Mouse (Mus musculus) neural tube, embryonic 13.5 days (tissue): ENCODE measurements around the gene Rabepk. TPM values are rescaled to one million over a fixed set of nuclear protein-coding genes. Genes with fewer than 3 reads are reported as not detected.
"Not testable (repeated sequence)": the region's sequence is repeated elsewhere in the genome, so short reads cannot be mapped to it uniquely, and the experiment has no call there.

Experiments
- ATAC-seq: fragments of 200-750 bp; cut with Nextera tagmentation; 2 replicates; pipeline ENCODE4 v1.8.0; 2017; ENCODE audit warnings: low read depth, mild to moderate bottlenecking, moderate TSS enrichment, moderate library complexity
- H3K27ac ChIP-seq: fragments of 300-500 bp; sonication (generic); replicated peaks from 2 replicates; pipeline ENCODE4 v1.5.1; 2015; ENCODE audit warnings: moderate library complexity, mild to moderate bottlenecking, inconsistent platforms
- H3K27me3 ChIP-seq: fragments of 300-500 bp; sonication (generic); 2 replicates; pipeline ENCODE4 v1.6.1; 2015; ENCODE audit warnings: mild to moderate bottlenecking, inconsistent platforms
- H3K36me3 ChIP-seq: fragments of 300-500 bp; sonication (generic); 2 replicates; pipeline ENCODE4 v1.6.1; 2015; ENCODE audit warnings: mild to moderate bottlenecking, inconsistent platforms
- H3K4me1 ChIP-seq: fragments of 300-500 bp; sonication (generic); replicated peaks from 2 replicates; pipeline ENCODE4 v1.6.1; 2015; ENCODE audit warnings: inconsistent platforms
- H3K4me2 ChIP-seq: fragments of 300-500 bp; sonication (generic); 2 replicates; pipeline ENCODE4 v1.6.1; 2015; ENCODE audit warnings: inconsistent platforms, mild to moderate bottlenecking, moderate library complexity
- H3K4me3 ChIP-seq: fragments of 300-500 bp; sonication (generic); 2 replicates; pipeline ENCODE4 v1.5.1; 2015; ENCODE audit warnings: mild to moderate bottlenecking, inconsistent platforms
- H3K9ac ChIP-seq: fragments of 300-500 bp; sonication (generic); 2 replicates; pipeline ENCODE4 v1.6.1; 2015; ENCODE audit warnings: moderate library complexity, mild to moderate bottlenecking, inconsistent platforms
- H3K9me3 ChIP-seq: fragments of 300-500 bp; sonication (generic); 2 replicates; pipeline ENCODE4 v1.6.1; 2016; ENCODE audit warnings: inconsistent platforms
- WGBS: fragments of 180-500 bp; shearing (Covaris S2); methylation state at CpG from one replicate; pipeline ENCODE4 v1.1.7; 2015; 5-methylcytosine and 5-hydroxymethylcytosine counted together
- polyA plus RNA-seq: library from polyadenylated mRNA; unstranded; fragments of >200 nt; fragmentation: Nextera tagmentation; extraction: Ambion mirVana; gene quantifications from 2 replicates; pipeline ENCODE4 v1.2.1, GENCODE M21; 2015

The Rabepk gene
- polyA plus RNA-seq, 1 experiment from 2014 or later = 27.1 TPM

- 35% methylated on average over 20 of the region's 21 CpGs for WGBS
- H3K36me3 ChIP-seq = peaks cover 9% of the 10 kb centered on the region; the same call in 1 of the 2 replicates
These were observed 26.9 kb upstream of the Rabepk start for GRCm38 (mm10) chr2:34826460-34827231.

GRCm38 (mm10) chr2:34825827-34826459 is 26.2 kb upstream of the Rabepk start, which contains the start of gene Fbxw2:
Gene Fbxw2, minus strand, starts transcription at chr2:34826311.
- under 1% methylated on average over 55 of the region's 57 CpGs for WGBS
- H3K9me3 ChIP-seq = no peaks in the 10 kb centered on the region
- peak within 1 kb of the TSS; percentile 98 for H3K4me3 ChIP-seq
- H3K9ac ChIP-seq = peak within 1 kb of the TSS; percentile 96
- peaks cover 14% of the 10 kb centered on the region for H3K36me3 ChIP-seq
- peak within 1 kb of the TSS; percentile 88 for H3K27ac ChIP-seq
- H3K27me3 ChIP-seq = peaks cover 4% of the 10 kb centered on the region; the same call in 1 of the 2 replicates
- peaks cover 27% of the 10 kb centered on the region for H3K4me1 ChIP-seq
- ATAC-seq = peak; percentile 97
- H3K4me2 ChIP-seq = peak within 1 kb of the TSS; percentile 88

More at GRCm38 (mm10) chr2:34826460-34827231, 26.9 kb upstream of the Rabepk start:
- H3K4me2 ChIP-seq = peak overlapping the region; percentile 88
- H3K4me1 ChIP-seq = peaks cover 27% of the 10 kb centered on the region
- peak overlapping the region; percentile 71 for H3K27ac ChIP-seq
- H3K9ac ChIP-seq = peak overlapping the region; percentile 96
- H3K9me3 ChIP-seq = no peaks in the 10 kb centered on the region
- peaks cover 4% of the 10 kb centered on the region; the same call in 1 of the 2 replicates for H3K27me3 ChIP-seq
- H3K4me3 ChIP-seq = peak overlapping the region; percentile 98
- peak; percentile 48; the same call in 1 of the 2 replicates for ATAC-seq

GRCm38 (mm10) chr2:34818492-34818891 is 18.8 kb upstream of the Rabepk start:
- no peak overlapping the region for H3K4me3 ChIP-seq
- no peak overlapping the region for H3K4me2 ChIP-seq
- no peaks in the 10 kb centered on the region for H3K9me3 ChIP-seq
- no peak for ATAC-seq
- H3K36me3 ChIP-seq = peaks cover 63% of the 10 kb centered on the region
- 93% methylated on average over 2 of the region's 2 CpGs for WGBS
- peaks cover under 1% of the 10 kb centered on the region; the same call in 1 of the 2 replicates for H3K4me1 ChIP-seq
- H3K27me3 ChIP-seq = no peaks in the 10 kb centered on the region
- H3K27ac ChIP-seq = no peak overlapping the region
- H3K9ac ChIP-seq = no peak overlapping the region

- not testable (repeated sequence) for H3K9me3 ChIP-seq, H3K4me1 ChIP-seq, H3K9ac ChIP-seq, H3K4me3 ChIP-seq, H3K27me3 ChIP-seq, H3K4me2 ChIP-seq, ATAC-seq, H3K27ac ChIP-seq
- WGBS = 97% methylated on average over 2 of the region's 2 CpGs
- peaks cover 69% of the 10 kb centered on the region for H3K36me3 ChIP-seq
These were observed 16.2 kb upstream of the Rabepk start for GRCm38 (mm10) chr2:34815893-34816292.

- Histone ChIP-seq H3K4me3 (no peak overlapping the region), H3K9me3 (no peaks in the 10 kb centered on the region), H3K27me3 (no peaks in the 10 kb centered on the region), H3K4me1 (no peaks in the 10 kb centered on the region), H3K27ac (no peak overlapping the region), H3K4me2 (no peak overlapping the region), H3K9ac (no peak overlapping the region), H3K36me3 (peaks cover 65% of the 10 kb centered on the region)
- WGBS = 88% methylated on average over 7 of the region's 7 CpGs
- no peak for ATAC-seq
These were observed 13.0 kb upstream of the Rabepk start for GRCm38 (mm10) chr2:34812706-34813105.

- Histone ChIP-seq H3K36me3 (peaks cover 71% of the 10 kb centered on the region), H3K4me3 (no peak overlapping the region), H3K4me2 (no peak overlapping the region), H3K9ac (no peak overlapping the region), H3K4me1 (peaks cover 7% of the 10 kb centered on the region; the same call in 1 of the 2 replicates), H3K27ac (no peak overlapping the region), H3K9me3 (no peaks in the 10 kb centered on the region), H3K27me3 (no peaks in the 10 kb centered on the region)
- no peak for ATAC-seq
- WGBS = 98% methylated on average over 3 of the region's 3 CpGs
These were observed 11.1 kb upstream of the Rabepk start for GRCm38 (mm10) chr2:34810775-34811174.

- 95% methylated on average over 1 of the region's 1 CpGs for WGBS
- no peak for ATAC-seq
- peaks cover 67% of the 10 kb centered on the region for H3K36me3 ChIP-seq
These were observed 9.9 kb upstream of the Rabepk start for GRCm38 (mm10) chr2:34809568-34809967.

GRCm38 (mm10) chr2:34808057-34808456 is 8.3 kb upstream of the Rabepk start:
- no peak overlapping the region for H3K27ac ChIP-seq
- no peak for ATAC-seq
- H3K36me3 ChIP-seq = peaks cover 53% of the 10 kb centered on the region
- no peaks in the 10 kb centered on the region for H3K27me3 ChIP-seq
- peaks cover 24% of the 10 kb centered on the region for H3K4me1 ChIP-seq
- no peak overlapping the region for H3K4me3 ChIP-seq
- H3K9ac ChIP-seq = no peak overlapping the region
- 88% methylated on average over 2 of the region's 2 CpGs for WGBS
- H3K4me2 ChIP-seq = no peak overlapping the region
- no peaks in the 10 kb centered on the region for H3K9me3 ChIP-seq

More at GRCm38 (mm10) chr2:34809568-34809967, 9.9 kb upstream of the Rabepk start:
- Histone ChIP-seq H3K4me2 (no peak overlapping the region), H3K27ac (no peak overlapping the region), H3K4me1 (peaks cover 11% of the 10 kb centered on the region), H3K9ac (no peak overlapping the region), H3K4me3 (no peak overlapping the region), H3K9me3 (no peaks in the 10 kb centered on the region), H3K27me3 (no peaks in the 10 kb centered on the region)

GRCm38 (mm10) chr2:34805364-34805950 is 5.7 kb upstream of the Rabepk start:
- ATAC-seq = no peak
- H3K9me3 ChIP-seq = no peaks in the 10 kb centered on the region
- 90% methylated on average over 10 of the region's 10 CpGs for WGBS
- H3K27me3 ChIP-seq = no peaks in the 10 kb centered on the region
- peaks cover 26% of the 10 kb centered on the region for H3K4me1 ChIP-seq
- H3K4me3 ChIP-seq = no peak overlapping the region
- H3K27ac ChIP-seq = no peak overlapping the region
- H3K36me3 ChIP-seq = peaks cover 33% of the 10 kb centered on the region
- no peak overlapping the region for H3K9ac ChIP-seq
- no peak overlapping the region for H3K4me2 ChIP-seq

- Histone ChIP-seq H3K9ac (no peak overlapping the region), H3K27me3 (no peaks in the 10 kb centered on the region), H3K4me1 (peaks cover 29% of the 10 kb centered on the region), H3K4me2 (no peak overlapping the region), H3K9me3 (no peaks in the 10 kb centered on the region), H3K4me3 (no peak overlapping the region), H3K36me3 (peaks cover 33% of the 10 kb centered on the region), H3K27ac (no peak overlapping the region)
- ATAC-seq = no peak
- 74% methylated on average over 1 of the region's 1 CpGs for WGBS
These were observed 5.1 kb upstream of the Rabepk start for GRCm38 (mm10) chr2:34804815-34805214.

- no peak overlapping the region for H3K27ac ChIP-seq
- no peaks in the 10 kb centered on the region for H3K9me3 ChIP-seq
- 92% methylated on average over 2 of the region's 2 CpGs for WGBS
- H3K27me3 ChIP-seq = no peaks in the 10 kb centered on the region
- peaks cover 29% of the 10 kb centered on the region for H3K36me3 ChIP-seq
- ATAC-seq = no peak
- H3K4me2 ChIP-seq = peak overlapping the region; percentile 81; the same call in 1 of the 2 replicates
- peaks cover 32% of the 10 kb centered on the region for H3K4me1 ChIP-seq
- no peak overlapping the region for H3K9ac ChIP-seq
- H3K4me3 ChIP-seq = no peak overlapping the region
These were observed 4.5 kb upstream of the Rabepk start for GRCm38 (mm10) chr2:34804172-34804571.

GRCm38 (mm10) chr2:34803746-34804145 is 4.0 kb upstream of the Rabepk start:
- no peaks in the 10 kb centered on the region for H3K27me3 ChIP-seq
- H3K9me3 ChIP-seq = no peaks in the 10 kb centered on the region
- H3K9ac ChIP-seq = no peak overlapping the region; the same call in 1 of the 2 replicates
- peaks cover 25% of the 10 kb centered on the region for H3K36me3 ChIP-seq
- H3K4me3 ChIP-seq = peak overlapping the region; percentile 67
- no peak for ATAC-seq
- peaks cover 36% of the 10 kb centered on the region for H3K4me1 ChIP-seq
- peak overlapping the region; percentile 81 for H3K4me2 ChIP-seq
- WGBS = 73% methylated on average over 3 of the region's 3 CpGs
- no peak overlapping the region for H3K27ac ChIP-seq
